Mouse (Mus musculus) limb, embryonic 11.5 days (tissue): ENCODE measurements around the gene Hspe1. TPM values are rescaled to one million over a fixed set of nuclear protein-coding genes. Genes with fewer than 3 reads are reported as not detected.
A peak's percentile ranks its signal among the peaks of the same experiment; 100 is the strongest.
"Not testable (repeated sequence)": the region's sequence is repeated elsewhere in the genome, so short reads cannot be mapped to it uniquely, and the experiment has no call there.

Source experiments
- ATAC-seq: fragments of 200-750 bp; cut with Nextera tagmentation; 2 replicates; pipeline ENCODE4 v1.8.0; 2017; ENCODE audit warnings: low read depth; ENCODE audit not compliant: insufficient number of reproducible peaks, low FRiP score, low TSS enrichment
- DNase-seq: peaks from one replicate; pipeline ENCODE4 v3.0.0-alpha.2; 2015; ENCODE audit warnings: low spot score
- H3K27ac ChIP-seq: fragments of 300-500 bp; sonication (generic); replicated peaks from 2 replicates; pipeline ENCODE4 v1.5.1; 2014; ENCODE audit warnings: low read depth, mild to moderate bottlenecking, low read length
- H3K27me3 ChIP-seq: fragments of 300-500 bp; sonication (generic); 2 replicates; pipeline ENCODE4 v1.6.1; 2014; ENCODE audit warnings: mild to moderate bottlenecking, low read length, mixed read lengths; ENCODE audit not compliant: control insufficient read depth, insufficient read depth
- H3K36me3 ChIP-seq: fragments of 300-500 bp; sonication (generic); 2 replicates; pipeline ENCODE4 v1.6.1; 2014; ENCODE audit warnings: mild to moderate bottlenecking, low read length, moderate library complexity, mixed read lengths; ENCODE audit not compliant: control insufficient read depth, insufficient read depth
- H3K4me1 ChIP-seq: fragments of 300-500 bp; sonication (generic); 2 replicates; pipeline ENCODE4 v1.6.1; 2014; ENCODE audit warnings: low read length, mixed read lengths; ENCODE audit not compliant: control insufficient read depth, insufficient read depth
- H3K4me2 ChIP-seq: fragments of 300-500 bp; sonication (generic); 2 replicates; pipeline ENCODE4 v1.6.1; 2014; ENCODE audit warnings: low read depth, mild to moderate bottlenecking, moderate library complexity; ENCODE audit not compliant: severe bottlenecking
- H3K4me3 ChIP-seq: fragments of 300-500 bp; sonication (generic); 2 replicates; pipeline ENCODE4 v1.5.1; 2014; ENCODE audit warnings: low read depth, low read length
- H3K9ac ChIP-seq: fragments of 300-500 bp; sonication (generic); 2 replicates; pipeline ENCODE4 v1.6.1; 2014; ENCODE audit warnings: mild to moderate bottlenecking, low read length
- H3K9me3 ChIP-seq: fragments of 300-500 bp; sonication (generic); 2 replicates; pipeline ENCODE4 v1.6.1; 2016; ENCODE audit warnings: low read length; ENCODE audit not compliant: control insufficient read depth
- WGBS: fragments of 180-500 bp; shearing (Covaris S2); extraction: QIAGEN DNeasy Blood & Tissue Kit; methylation state at CpG from one replicate; pipeline ENCODE4 v1.1.7; 2014; 5-methylcytosine and 5-hydroxymethylcytosine counted together
- polyA plus RNA-seq: library from polyadenylated mRNA; unstranded; fragments of >200 nt; fragmentation: Nextera tagmentation; extraction: Ambion mirVana; gene quantifications from 2 replicates; pipeline ENCODE4 v1.2.1, GENCODE M21; 2014

Hspe1 gene
- polyA plus RNA-seq, 1 experiment from 2014 or later = 605 TPM

- Histone ChIP-seq H3K9me3 (no peaks in the 10 kb centered on the region), H3K27ac (no peak overlapping the region), H3K4me3 (no peak overlapping the region), H3K4me2 (no peak overlapping the region), H3K36me3 (no peaks in the 10 kb centered on the region), H3K9ac (no peak overlapping the region), H3K27me3 (no peaks in the 10 kb centered on the region), H3K4me1 (no peaks in the 10 kb centered on the region)
- no peak for DNase-seq
- no peak for ATAC-seq
- 85% methylated on average over 5 of the region's 5 CpGs for WGBS
Observed at GRCm38 (mm10) chr1:55123046-55123445, 35.1 kb downstream of the Hspe1 start.

GRCm38 (mm10) chr1:55123561-55123960 lies 35.6 kb downstream of the Hspe1 start:
- H3K9me3 ChIP-seq = no peaks in the 10 kb centered on the region
- H3K4me2 ChIP-seq = no peak overlapping the region
- H3K4me1 ChIP-seq = no peaks in the 10 kb centered on the region
- no peaks in the 10 kb centered on the region for H3K27me3 ChIP-seq
- no peak overlapping the region for H3K9ac ChIP-seq
- H3K27ac ChIP-seq = no peak overlapping the region
- WGBS = 82% methylated on average over 2 of the region's 2 CpGs
- H3K36me3 ChIP-seq = no peaks in the 10 kb centered on the region
- no peak overlapping the region for H3K4me3 ChIP-seq
- no peak for ATAC-seq
- DNase-seq = no peak

GRCm38 (mm10) chr1:55124136-55124535 lies 36.2 kb downstream of the Hspe1 start:
- WGBS = 97% methylated on average over 2 of the region's 2 CpGs
- not testable (repeated sequence) for H3K27me3 ChIP-seq, H3K4me1 ChIP-seq, H3K4me3 ChIP-seq, H3K9ac ChIP-seq, DNase-seq, H3K36me3 ChIP-seq, ATAC-seq, H3K27ac ChIP-seq, H3K9me3 ChIP-seq, H3K4me2 ChIP-seq

GRCm38 (mm10) chr1:55129716-55130115 lies 41.8 kb downstream of the Hspe1 start:
- Histone ChIP-seq H3K4me1 (peaks cover 5% of the 10 kb centered on the region; the same call in 1 of the 2 replicates), H3K27me3 (no peaks in the 10 kb centered on the region), H3K9me3 (no peaks in the 10 kb centered on the region), H3K4me2 (no peak overlapping the region), H3K4me3 (no peak overlapping the region), H3K36me3 (no peaks in the 10 kb centered on the region), H3K9ac (no peak overlapping the region), H3K27ac (no peak overlapping the region)
- ATAC-seq (no peak), DNase-seq (no peak)
- WGBS = 95% methylated on average over 5 of the region's 5 CpGs

GRCm38 (mm10) chr1:55130190-55130916 lies 42.4 kb downstream of the Hspe1 start:
- Histone ChIP-seq H3K36me3 (no peaks in the 10 kb centered on the region), H3K4me1 (peaks cover 5% of the 10 kb centered on the region; the same call in 1 of the 2 replicates), H3K4me3 (peak overlapping the region; percentile 93), H3K9ac (peak overlapping the region; percentile 37; the same call in 1 of the 2 replicates), H3K27ac (peak overlapping the region; percentile 96; the same call in 1 of the 2 replicates), H3K9me3 (no peaks in the 10 kb centered on the region), H3K4me2 (peak overlapping the region; percentile 62), H3K27me3 (no peaks in the 10 kb centered on the region)
- no peak for ATAC-seq
- 72% methylated on average over 10 of the region's 10 CpGs for WGBS
- no peak for DNase-seq

GRCm38 (mm10) chr1:55130943-55131401 lies 43.0 kb downstream of the Hspe1 start, which contains the start of gene Mob4:
TSS of gene Mob4 (plus strand) at chr1:55131231.
- Histone ChIP-seq H3K4me3 (peak within 1 kb of the TSS; percentile 93), H3K4me2 (peak within 1 kb of the TSS; percentile 62), H3K36me3 (no peaks in the 10 kb centered on the region), H3K9ac (peak within 1 kb of the TSS; percentile 98), H3K27me3 (no peaks in the 10 kb centered on the region), H3K27ac (peak within 1 kb of the TSS; percentile 96), H3K9me3 (no peaks in the 10 kb centered on the region), H3K4me1 (peaks cover 5% of the 10 kb centered on the region; the same call in 1 of the 2 replicates)
- ATAC-seq = peak; percentile 98
- 0% methylated on average over 41 of the region's 42 CpGs for WGBS
- peak; percentile 95 for DNase-seq

GRCm38 (mm10) chr1:55131424-55132014 lies 43.6 kb downstream of the Hspe1 start:
- Histone ChIP-seq H3K4me1 (peaks cover 5% of the 10 kb centered on the region; the same call in 1 of the 2 replicates), H3K4me2 (peak overlapping the region; percentile 51), H3K27ac (peak overlapping the region; percentile 96), H3K27me3 (no peaks in the 10 kb centered on the region), H3K36me3 (no peaks in the 10 kb centered on the region), H3K9me3 (no peaks in the 10 kb centered on the region), H3K9ac (peak overlapping the region; percentile 98), H3K4me3 (peak overlapping the region; percentile 93)
- DNase-seq = peak; percentile 73
- under 1% methylated on average over 47 of the region's 47 CpGs for WGBS
- ATAC-seq = no peak; the same call in 1 of the 2 replicates

- DNase-seq = no peak
- H3K27me3 ChIP-seq = no peaks in the 10 kb centered on the region
- peak overlapping the region; percentile 93 for H3K4me3 ChIP-seq
- no peaks in the 10 kb centered on the region for H3K9me3 ChIP-seq
- peaks cover 5% of the 10 kb centered on the region; the same call in 1 of the 2 replicates for H3K4me1 ChIP-seq
- no peak overlapping the region for H3K9ac ChIP-seq
- ATAC-seq = no peak
- H3K4me2 ChIP-seq = peak overlapping the region; percentile 51
- WGBS = 82% methylated on average over 4 of the region's 4 CpGs
- H3K27ac ChIP-seq = no peak overlapping the region
- H3K36me3 ChIP-seq = no peaks in the 10 kb centered on the region
Observed at GRCm38 (mm10) chr1:55132308-55132707, 44.4 kb downstream of the Hspe1 start.
